Mouse (Mus musculus) R1 (cell line): Measurements from ENCODE around the gene Rnf113a1.
"Not testable (repeated sequence)": the region's sequence is repeated elsewhere in the genome, so short reads cannot be mapped to it uniquely, and the experiment has no call there.

Experiments
- DNase-seq: peaks from one replicate; pipeline ENCODE4 v3.0.0-alpha.2; 2018; ENCODE audit warnings: low read depth, low spot score

Gene Rnf113a1

DNA sequence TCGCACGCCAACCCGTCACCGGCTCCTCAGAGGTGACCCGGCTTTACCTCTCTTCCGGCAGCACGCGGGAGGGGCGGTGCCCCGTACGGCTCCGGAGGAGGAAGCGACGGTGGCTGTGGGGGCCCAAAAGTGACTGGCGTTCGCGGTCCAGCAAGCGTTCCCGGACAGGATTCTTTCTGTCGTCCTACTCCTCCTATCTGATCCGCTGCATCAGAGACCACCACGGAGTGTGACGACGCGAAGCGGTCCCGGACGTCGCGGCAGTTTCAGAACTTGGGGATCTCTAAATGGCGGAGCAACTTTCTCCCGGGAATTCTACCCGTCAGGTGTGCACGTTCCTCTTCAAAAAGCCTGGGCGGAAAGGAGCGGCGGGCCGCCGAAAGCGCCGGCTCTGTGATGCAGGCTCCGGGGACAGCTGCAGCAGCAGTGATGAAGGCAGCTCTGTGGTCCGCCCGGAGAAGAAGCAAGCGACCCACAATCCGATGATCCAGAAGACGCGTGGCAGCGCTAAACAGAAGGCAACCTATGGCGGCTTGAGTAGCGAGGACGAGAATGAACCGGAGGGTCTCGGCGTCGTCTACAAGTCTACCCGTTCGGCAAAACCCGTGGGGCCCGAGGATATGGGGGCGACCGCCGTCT lies at the start of gene Rnf113a1, which contains the start of gene Ndufa1:
Gene Rnf113a1, plus strand, starts transcription at position 141 of the 639 bp plus-strand sequence.
Gene Ndufa1, minus strand, starts transcription at position 59 of the 639 bp plus-strand sequence.
- DNase-seq, result peak; percentile 79

DNA sequence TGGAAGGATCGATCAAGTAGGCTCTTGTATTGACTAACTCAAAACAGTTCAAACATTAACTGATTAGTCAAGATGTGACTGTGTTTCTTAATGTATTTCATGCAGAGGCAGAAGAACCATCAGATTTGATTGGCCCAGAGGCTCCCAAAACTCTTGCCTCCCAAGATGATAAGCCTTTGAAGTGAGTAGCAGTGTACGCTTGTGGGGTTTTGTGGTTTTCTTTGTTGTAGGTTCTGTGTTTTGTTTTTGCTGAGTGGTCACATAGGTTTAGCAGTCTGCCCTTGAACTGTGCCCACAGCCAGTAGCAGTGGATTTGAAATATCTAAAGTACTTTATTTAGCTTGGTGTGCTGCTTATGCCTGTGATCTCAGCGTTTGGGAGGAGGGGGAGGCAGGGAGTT lies 49.3 kb upstream of the Rnf113a1 start:
- DNase-seq, result no peak

DNA sequence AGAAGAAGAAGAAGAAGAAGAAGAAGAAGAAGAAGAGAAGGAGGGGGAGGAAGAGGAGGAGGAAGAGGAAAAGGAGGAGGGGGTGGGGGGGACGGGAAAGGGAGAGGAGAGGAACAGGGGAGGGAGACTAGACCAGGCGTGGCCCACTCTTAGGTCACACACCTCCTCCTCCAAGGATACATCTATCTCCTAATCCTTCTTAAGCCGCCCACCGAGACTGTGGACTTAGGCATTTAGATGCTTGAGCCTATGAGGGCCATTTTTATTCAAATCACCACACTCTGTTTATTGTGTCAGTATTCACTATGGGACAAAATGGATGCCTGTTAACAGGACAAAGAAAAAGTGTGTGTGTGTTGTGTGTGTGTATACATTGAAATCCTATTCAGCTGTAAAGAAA lies 46.5 kb upstream of the Rnf113a1 start:
- not testable (repeated sequence) for DNase-seq

DNA sequence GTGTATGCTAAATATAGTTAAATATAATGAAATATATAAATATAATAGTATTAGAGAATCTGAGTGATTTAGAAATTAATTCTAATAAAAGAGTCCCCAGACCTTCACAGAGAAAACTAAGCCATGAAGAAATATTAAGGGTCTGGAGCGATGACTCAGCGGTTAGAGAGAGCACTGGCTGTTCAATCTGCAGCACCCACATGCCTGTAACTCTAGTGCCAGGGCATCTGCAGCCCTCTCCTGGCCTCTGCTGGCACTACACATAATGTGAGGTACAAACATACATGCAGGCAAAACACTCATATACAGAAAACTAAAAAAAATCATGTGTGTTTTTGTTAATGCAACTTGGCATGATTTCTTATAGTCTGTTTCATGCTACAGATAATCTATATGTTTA lies 46.1 kb upstream of the Rnf113a1 start:
- peak; percentile 42 for DNase-seq

DNA sequence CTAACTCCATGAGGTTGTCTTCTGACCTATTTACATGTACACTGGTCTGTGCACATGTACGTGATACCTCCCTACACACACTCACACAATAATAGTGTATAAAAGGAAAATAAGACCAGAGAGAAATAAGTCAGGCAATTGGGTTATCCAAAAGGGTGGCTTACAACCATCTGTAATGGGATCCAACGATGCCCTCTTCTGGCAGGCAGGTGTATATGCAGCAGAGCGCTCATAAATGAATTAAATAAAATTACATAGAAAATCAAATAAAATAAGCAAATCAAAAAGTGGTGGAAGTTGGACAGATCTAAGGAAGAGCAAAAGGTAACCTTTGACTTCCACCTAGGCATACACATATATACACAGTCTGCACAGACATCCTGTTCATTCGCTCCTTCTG lies 33.2 kb upstream of the Rnf113a1 start:
- DNase-seq, result peak; percentile 6

DNA sequence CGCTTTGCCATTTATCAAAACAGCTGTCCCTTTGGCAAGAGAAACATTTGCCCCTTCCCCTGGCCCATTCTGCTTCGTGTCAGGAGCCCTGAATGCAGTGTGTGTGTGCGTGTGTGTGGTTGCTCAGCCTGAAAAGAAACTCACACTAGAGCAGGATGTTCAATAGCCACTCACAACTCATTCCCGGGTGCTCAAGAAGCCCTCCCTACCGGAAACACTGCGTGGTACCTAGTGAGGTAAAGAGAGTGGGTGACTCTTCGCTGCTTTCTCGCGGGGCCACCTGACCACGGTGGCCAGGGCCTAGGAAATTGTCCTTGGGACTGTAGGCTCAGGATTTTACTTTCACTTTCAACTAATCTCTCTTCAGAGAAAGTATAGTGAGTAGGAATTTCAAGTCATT lies 29.9 kb upstream of the Rnf113a1 start:
- DNase-seq, result no peak

DNA sequence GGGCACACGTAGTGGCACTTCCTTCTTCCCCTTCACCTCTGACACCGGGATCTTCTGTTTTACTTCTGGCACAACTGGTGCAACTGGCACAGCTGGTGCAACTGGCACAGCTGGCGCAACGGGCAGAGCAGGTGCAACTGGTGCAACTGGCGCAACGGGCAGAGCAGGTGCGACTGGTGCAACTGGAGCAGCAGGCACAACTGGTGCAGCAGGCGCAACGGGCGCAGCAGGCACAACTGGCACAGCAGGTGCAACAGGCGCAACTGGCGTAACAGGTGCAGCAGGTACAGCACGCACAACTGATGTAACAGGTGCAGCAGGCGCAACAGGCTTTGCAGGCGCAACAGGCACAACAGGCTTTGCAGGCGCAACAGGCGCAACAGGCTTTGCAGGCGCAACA lies 27.9 kb upstream of the Rnf113a1 start:
- DNase-seq, result no peak

DNA sequence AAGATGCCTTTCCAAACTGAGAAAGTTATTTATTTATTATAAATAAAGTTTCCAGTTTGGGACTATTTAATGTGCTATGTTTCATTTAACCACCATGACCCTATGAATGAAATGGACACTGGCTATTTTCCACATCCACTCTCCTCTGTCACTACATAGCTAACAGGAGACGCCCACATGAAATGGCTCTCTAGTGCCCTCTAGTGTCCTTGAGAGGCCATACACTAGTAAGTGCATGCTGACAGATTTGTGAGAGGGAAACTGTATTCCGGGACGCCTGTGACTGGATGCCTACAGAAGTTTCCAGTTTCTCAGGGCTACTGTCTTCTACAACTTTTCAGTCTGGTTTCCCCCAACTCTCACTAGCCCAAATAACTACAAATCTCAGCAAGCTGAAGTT lies 24.0 kb upstream of the Rnf113a1 start:
- DNase-seq, result peak; percentile 62

DNA sequence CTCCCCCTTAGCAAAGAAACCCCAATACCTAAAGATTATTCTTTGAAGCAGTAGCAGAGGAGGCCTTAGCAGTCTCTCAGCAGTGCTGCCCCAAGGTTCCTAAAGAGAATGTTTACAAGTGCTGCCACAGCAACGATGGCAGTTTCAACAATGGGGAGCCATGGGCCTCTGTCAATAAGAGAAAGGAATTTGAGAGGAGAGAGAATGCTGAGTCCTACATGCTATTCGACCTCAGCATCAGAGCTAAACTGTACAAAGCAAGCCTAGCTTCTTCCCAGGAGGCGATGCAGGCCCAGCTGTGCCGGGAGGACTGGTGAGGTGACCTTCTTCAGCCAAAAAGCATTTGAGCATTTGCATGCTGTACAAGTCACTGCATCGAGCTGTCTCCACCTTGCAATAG lies 22.3 kb upstream of the Rnf113a1 start, which contains the start of gene Akap14:
Gene Akap14, minus strand, starts transcription at position 101 of the 400 bp plus-strand sequence.
- no peak for DNase-seq

DNA sequence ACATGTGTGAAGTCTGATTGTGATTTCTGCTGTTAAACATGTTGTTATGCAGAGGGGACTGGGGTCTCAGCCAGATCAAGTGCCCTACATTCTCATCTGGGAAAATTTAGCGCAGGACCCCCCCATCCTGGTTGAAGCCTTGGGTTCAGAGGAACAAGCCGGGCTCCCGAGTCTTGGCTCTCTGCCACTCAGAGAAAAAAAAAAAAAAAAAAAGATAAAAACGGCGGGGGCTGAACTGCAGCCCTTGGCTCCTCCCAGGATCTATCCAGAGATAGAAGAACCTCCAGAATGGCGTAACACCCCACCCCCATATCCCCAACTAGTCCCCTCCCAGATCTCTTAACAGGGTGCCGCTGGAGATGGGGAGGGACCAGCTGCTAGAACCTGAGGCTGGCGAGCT lies 6.6 kb upstream of the Rnf113a1 start:
- not testable (repeated sequence) for DNase-seq

DNA sequence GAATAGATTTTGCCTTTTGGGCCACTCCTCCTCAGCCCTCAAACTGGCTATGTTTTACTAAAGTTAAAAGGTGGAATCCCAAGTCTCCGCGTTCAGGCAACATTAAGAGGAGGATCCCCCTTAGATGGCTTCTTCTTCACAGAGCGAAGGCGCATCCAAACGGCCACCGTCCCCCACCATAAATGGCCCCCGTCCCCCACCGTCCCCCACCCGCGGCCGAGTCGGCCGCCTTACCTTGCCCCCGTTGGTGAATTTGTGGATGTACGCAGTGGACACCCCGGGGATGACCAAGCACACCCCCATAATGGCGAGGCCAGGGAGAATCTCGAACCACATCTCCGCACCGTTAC lies 315 bp upstream of the Rnf113a1 start:
- DNase-seq, result no peak

DNA sequence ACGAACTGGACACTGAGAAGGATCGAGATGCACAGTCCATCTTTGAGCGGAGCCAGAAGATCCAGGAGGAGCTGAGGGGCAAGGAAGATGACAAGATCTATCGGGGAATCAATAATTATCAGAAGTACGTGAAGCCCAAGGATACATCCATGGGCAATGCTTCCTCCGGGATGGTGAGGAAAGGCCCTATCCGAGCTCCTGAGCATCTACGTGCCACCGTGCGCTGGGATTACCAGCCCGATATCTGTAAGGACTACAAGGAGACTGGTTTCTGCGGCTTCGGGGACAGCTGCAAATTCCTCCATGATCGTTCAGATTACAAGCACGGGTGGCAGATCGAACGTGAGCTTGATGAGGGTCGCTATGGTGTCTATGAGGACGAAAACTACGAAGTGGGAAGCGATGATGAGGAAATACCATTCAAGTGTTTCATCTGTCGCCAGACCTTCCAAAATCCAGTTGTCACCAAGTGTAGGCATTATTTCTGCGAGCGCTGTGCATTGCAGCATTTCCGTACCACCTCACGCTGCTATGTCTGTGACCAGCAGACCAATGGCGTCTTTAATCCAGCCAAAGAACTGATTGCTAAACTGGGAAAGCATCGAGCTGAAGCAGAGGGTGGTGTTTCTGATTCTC lies 817 bp downstream of the Rnf113a1 start:
- peak; percentile 13 for DNase-seq

DNA sequence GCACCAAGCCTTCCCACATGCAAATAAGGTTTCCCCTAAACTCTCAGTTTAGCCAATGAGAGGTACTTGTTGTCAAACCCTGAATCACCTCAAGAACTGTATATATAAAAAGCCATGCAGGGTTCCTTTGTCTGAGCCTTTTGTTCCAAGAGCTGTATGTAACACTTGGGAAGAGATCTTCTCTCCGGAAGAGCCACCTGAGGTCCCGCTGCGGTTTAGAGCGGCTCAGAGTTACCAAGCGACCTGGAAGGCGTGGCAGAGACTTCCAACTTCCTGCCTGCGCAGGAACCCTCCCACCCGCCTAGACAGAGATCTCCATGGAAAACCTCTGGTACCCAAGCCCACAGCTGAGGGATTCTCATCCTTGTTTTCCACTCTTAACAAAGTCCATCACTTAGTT lies 7.6 kb downstream of the Rnf113a1 start:
- DNase-seq, result peak; percentile 85

DNA sequence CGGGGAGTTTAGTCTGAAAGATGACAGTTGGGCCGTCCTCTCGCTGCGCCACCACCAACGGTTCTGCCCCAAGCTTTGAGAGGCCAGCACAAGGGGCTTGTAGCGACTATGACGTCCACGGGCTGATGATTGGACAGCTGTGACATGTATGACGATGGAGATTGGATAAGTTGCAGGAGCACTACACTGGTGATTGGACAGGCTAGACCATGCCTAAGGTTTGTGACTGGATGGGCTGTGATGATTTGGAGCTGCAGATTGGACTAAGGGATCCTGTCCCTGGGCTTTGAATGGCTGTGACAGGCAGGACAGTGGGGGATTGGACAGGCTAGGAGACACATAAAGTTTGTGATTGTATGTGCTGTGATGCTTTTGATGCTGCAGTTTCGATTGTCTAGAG lies 19.9 kb downstream of the Rnf113a1 start, which contains the start of gene Gm9:
Gene Gm9, minus strand, starts transcription at position 101 of the 400 bp plus-strand sequence.
- peak; percentile 24 for DNase-seq

DNA sequence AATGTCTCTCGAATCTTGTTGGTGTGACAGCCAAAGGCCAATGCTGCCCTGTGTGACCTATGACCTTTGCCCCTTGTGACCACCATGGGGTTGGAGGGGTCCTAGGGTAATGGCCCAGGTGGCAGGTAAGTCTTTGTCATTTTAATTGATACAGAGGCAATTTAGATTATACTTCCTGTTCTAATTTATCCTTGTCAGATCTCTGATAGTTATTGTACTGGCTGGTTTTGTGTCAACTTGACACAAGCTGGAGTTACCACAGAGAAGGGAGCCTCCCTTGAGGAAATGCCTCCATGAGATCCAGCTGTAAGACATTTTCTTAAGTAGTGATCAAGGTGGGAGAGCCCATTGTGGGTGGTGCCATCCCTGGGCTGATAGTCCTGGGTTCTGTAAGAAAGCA lies 31.1 kb downstream of the Rnf113a1 start, which contains the start of gene Rhox1:
Gene Rhox1, minus strand, starts transcription at position 101 of the 400 bp plus-strand sequence.
- not testable (repeated sequence) for DNase-seq
